Mouse (Mus musculus): ENCODE measurements around the gene Vmn2r94. TPM values are rescaled to one million over a fixed set of nuclear protein-coding genes. Genes with fewer than 3 reads are reported as not detected.

The Vmn2r94 gene
- total RNA-seq (2021) (not detected), polyA plus RNA-seq (2012; rRNA removed) (not detected in 2 replicates)
- long read RNA-seq: 0 reads

GRCm38 (mm10) chr17:18277656-18278055 is at the start of gene Vmn2r94:
TSS of gene Vmn2r94 (minus strand) at chr17:18277756.
- DNase-seq: no peak

DNA sequence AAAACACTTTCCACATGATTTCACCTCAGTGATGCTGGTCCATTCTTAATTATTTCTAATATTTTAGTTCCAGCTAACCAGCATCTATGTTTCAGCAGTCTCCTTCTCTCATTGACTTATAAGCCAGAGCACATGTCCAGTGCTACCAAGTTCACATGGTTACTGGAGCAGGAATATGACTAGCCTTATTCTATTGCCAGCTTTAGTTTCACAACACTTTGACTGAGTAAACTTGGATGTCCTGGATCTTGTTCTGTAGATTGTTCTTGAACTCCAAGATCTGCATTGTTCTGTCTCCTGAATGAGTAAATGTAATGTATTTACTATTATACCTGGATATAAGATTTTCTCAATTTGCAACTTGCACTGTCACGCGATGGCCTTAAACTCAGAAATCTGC is 45.5 kb upstream of the Vmn2r94 start:
- no peak for DNase-seq

DNA sequence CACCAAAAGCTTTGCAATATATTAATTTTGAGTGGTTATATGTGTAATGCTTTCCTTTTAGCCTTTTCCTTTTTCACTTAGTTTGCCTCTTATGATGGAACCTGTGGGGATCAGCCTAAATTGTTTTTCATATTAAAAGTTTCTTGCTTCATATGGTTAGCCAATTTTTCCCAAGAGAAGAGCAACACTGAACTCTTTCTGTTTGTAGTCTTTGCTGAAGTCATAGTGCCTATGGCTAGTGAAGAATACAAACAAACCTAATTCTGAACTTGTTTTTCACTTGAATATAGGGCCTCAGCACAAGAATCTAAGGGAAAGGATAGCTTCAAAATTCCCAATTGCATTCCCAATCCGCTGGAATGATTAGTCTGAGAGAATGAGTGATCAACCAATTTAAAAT is 20.2 kb upstream of the Vmn2r94 start, which contains the start of gene Vmn2r93:
Gene Vmn2r93, plus strand, starts transcription at position 301 of the 400 bp plus-strand sequence.
- no peak for DNase-seq

DNA sequence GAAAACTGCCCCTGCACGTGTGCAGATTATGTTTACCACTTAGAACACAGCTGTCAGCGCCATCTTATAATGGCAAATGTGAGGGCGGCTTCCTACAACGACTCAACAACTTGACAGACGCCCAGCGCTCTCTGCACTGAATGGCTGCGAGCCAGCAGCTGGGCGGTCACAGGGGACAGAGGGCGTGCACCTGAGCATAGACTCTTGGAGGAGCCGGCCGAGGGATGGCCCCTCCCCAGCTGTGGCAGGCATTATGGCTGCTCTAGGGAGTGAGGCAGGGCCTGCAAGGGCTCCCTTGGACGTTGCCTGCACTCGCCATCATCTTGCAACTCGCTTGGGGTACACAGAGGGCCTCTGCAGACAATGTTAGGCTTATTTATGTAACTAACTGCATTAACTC is 40.6 kb downstream of the Vmn2r94 start:
- no peak for DNase-seq

DNA sequence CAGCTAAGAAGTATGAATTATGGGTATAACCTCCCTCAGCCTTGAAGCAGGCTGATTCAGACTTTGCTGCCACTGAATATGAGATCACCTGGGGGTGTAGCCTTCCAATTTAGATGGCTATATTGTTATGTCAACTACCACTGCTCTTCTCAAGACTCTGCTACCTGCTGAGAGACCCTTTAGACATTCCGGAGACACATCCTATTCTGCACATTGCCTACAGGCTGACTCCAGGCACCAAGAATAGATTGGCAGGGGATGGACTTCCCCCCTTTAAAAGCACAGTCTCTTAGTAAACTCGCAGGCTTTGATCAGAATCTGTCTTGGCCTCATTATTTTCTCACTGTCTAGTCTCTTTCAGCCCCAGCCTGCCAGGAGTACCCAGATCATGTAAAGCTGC is 45.6 kb downstream of the Vmn2r94 start:
- no peak for DNase-seq

- DNase-seq: no peak
These were observed 56.3 kb downstream of the Vmn2r94 start for GRCm38 (mm10) chr17:18221300-18221699.

Other genes with a start within 250 kb of the Vmn2r94 start
- gene Vmn2r124, start 228.3 kb downstream of the Vmn2r94 start, total RNA-seq (2021): not detected
- not detected in 2 replicates for gene Vmn2r124, start 228.3 kb downstream of the Vmn2r94 start, polyA plus RNA-seq (2012; rRNA removed)
- gene Vmn2r91, start 192.7 kb downstream of the Vmn2r94 start, total RNA-seq (2021): not detected
- gene Vmn2r91, start 192.7 kb downstream of the Vmn2r94 start, polyA plus RNA-seq (2012; rRNA removed): not detected in 2 replicates
- gene Vmn2r92, start 125.9 kb downstream of the Vmn2r94 start, total RNA-seq (2021): not detected
- gene Vmn2r92, start 125.9 kb downstream of the Vmn2r94 start, polyA plus RNA-seq (2012; rRNA removed): not detected in 2 replicates
- not detected for gene Vmn2r93, start 20.3 kb upstream of the Vmn2r94 start, total RNA-seq (2021)
- not detected in 2 replicates for gene Vmn2r93, start 20.3 kb upstream of the Vmn2r94 start, polyA plus RNA-seq (2012; rRNA removed)
- not detected for gene Vmn2r95, start 146.3 kb upstream of the Vmn2r94 start, total RNA-seq (2021)
- gene Vmn2r95, start 146.3 kb upstream of the Vmn2r94 start, polyA plus RNA-seq (2012; rRNA removed): not detected in 2 replicates

All from adrenal gland, adult 2 months (tissue).